Mouse (Mus musculus) CH12.LX (cell line): ENCODE results near the gene Fpgs.

Experiments used
- CTCF ChIP-seq, 2 experiments: IDR thresholded peaks in 1 of 2; conservative IDR thresholded peaks in 1 of 2; 2 replicates each; pipeline ENCODE4 v1.5.1; 2011 to 2012; ENCODE audit warnings: low read depth in 2 of 2, low read length in 2 of 2, improper control_type of control experiment in 1 of 2, inconsistent platforms in 1 of 2, mild to moderate bottlenecking in 1 of 2, moderate library complexity in 1 of 2
- IRF4 ChIP-seq: IDR thresholded peaks from 2 replicates; pipeline ENCODE4 v1.6.1; 2014; ENCODE audit warnings: low read depth, mild to moderate bottlenecking, inconsistent platforms, low read length, improper control_type of control experiment
- JUND ChIP-seq: conservative IDR thresholded peaks from 2 replicates; pipeline ENCODE4 v1.6.1; 2011; ENCODE audit warnings: low read depth, low read length, improper control_type of control experiment
- MAFK ChIP-seq: IDR thresholded peaks from 2 replicates; pipeline ENCODE4 v1.6.1; 2011; ENCODE audit warnings: low read length, improper control_type of control experiment; ENCODE audit not compliant: insufficient replicate concordance
- MAZ ChIP-seq: IDR thresholded peaks from 2 replicates; pipeline ENCODE4 v1.6.1; 2012; ENCODE audit warnings: low read depth, mild to moderate bottlenecking, inconsistent platforms, low read length, improper control_type of control experiment, moderate library complexity
- NELFE ChIP-seq: IDR thresholded peaks from 2 replicates; pipeline ENCODE4 v1.6.1; 2011; ENCODE audit warnings: low read depth, low read length, improper control_type of control experiment
- POLR2A ChIP-seq: IDR thresholded peaks from 2 replicates; pipeline ENCODE4 v1.6.1; 2011; ENCODE audit warnings: low read depth, mild to moderate bottlenecking, improper control_type of control experiment, low read length
- POLR2AphosphoS2 ChIP-seq: IDR thresholded peaks from 2 replicates; pipeline ENCODE4 v1.6.1; 2011; ENCODE audit warnings: low read depth, low read length, improper control_type of control experiment
- TBP ChIP-seq: conservative IDR thresholded peaks from 2 replicates; pipeline ENCODE4 v1.6.1; 2011; ENCODE audit warnings: low read depth, low read length, improper control_type of control experiment
- TCF12 ChIP-seq: IDR thresholded peaks from 2 replicates; pipeline ENCODE4 v1.6.1; 2014; ENCODE audit warnings: low read depth, mild to moderate bottlenecking, inconsistent platforms, low read length, improper control_type of control experiment
- UBTF ChIP-seq: IDR thresholded peaks from 2 replicates; pipeline ENCODE4 v1.6.1; 2012; ENCODE audit warnings: low read depth, mild to moderate bottlenecking, inconsistent platforms, low read length, improper control_type of control experiment, moderate library complexity
- USF1 ChIP-seq: IDR thresholded peaks from 2 replicates; pipeline ENCODE4 v1.6.1; 2014; ENCODE audit warnings: low read depth, mild to moderate bottlenecking, inconsistent platforms, low read length, improper control_type of control experiment
- USF2 ChIP-seq: conservative IDR thresholded peaks from 2 replicates; pipeline ENCODE4 v1.6.1; 2011; ENCODE audit warnings: low read depth, low read length, improper control_type of control experiment

GRCm38 (mm10) chr2:32720681-32721229 lies 16.8 kb upstream of the Fpgs start, which contains the start of gene Sh2d3c:
- TF ChIP-seq POLR2A (peak; percentile 76), CTCF (conservative IDR thresholded peaks at IDR 0.05 in 1 of 2, IDR thresholded peaks at IDR 0.05 in 1 of 2; ENCODE audit: low read depth in 2 of 2, low read length in 2 of 2) (no peak), IRF4 (peak; percentile 52; the same call in 1 of the 2 replicates), UBTF (0 out of 2 replicates have a peak, but pooled peaks have one; percentile 1), TCF12 (no peak; the same call in 1 of the 2 replicates), TBP (peak; percentile 73), MAZ (peak; percentile 97), NELFE (no peak; the same call in 1 of the 2 replicates), USF1 (no peak), JUND (no peak), MAFK (no peak), POLR2AphosphoS2 (no peak), USF2 (no peak)
